Mouse (Mus musculus) E14TG2a.4 (cell line): ENCODE data around the gene Fam24b.

ENCODE experiments used
- CTCF ChIP-seq: conservative IDR thresholded peaks from 2 replicates; pipeline ENCODE4 v1.5.1; 2014; ENCODE audit warnings: low read length
- NANOG ChIP-seq: IDR thresholded peaks from 2 replicates; pipeline ENCODE4 v1.6.1; 2014; ENCODE audit warnings: borderline replicate concordance, low read length, mixed read lengths

DNA sequence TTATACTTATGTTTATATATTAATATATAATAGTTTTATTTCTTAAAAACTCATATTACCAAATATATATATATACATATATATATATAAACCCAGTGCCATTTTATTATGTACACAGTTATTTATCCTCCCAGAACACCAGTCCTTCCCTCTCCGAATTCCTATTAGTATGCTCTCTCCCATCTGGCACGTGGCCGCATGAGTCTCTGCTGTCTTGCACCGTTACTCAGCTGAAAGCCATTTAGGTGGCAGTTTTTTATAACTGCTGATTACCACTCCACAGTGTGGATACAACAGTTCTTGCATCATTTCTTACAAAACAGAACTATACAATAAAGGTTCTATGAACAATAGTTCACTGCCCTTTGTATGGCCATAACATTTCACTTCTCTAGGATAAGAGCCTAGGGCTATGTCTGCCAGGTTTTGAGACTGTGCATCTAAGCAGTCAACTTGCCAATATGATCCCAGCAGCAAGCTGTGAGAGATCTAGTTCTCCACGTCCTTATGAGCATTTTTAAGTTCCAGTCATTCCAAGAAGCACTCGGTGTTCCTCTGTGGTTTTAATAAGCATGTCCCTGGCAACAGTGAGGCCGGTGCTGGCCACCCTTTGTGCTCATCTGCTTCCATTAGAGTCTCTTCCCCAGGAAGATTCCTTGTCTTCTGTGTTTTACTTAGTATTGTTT lies 16.7 kb upstream of the Fam24b start:
- TF ChIP-seq CTCF, result no peak
- TF ChIP-seq NANOG, result no peak
